Mouse (Mus musculus): ENCODE results near the gene Zfp36l2.

GRCm38 (mm10) chr17:84226231-84226630 lies 38.5 kb upstream of the Zfp36l2 start:
- TF ChIP-seq CTCF (IDR thresholded peaks at IDR 0.05; ENCODE audit: insufficient read depth, low read depth, low read length) (no peak), POLR2A (IDR thresholded peaks at IDR 0.05; ENCODE audit: insufficient read depth, low read depth, low read length) (no peak)

Measured in olfactory bulb, adult 2 months (tissue).